Mouse (Mus musculus): ENCODE data around the gene Uqcc2. TPM values are rescaled to one million over a fixed set of nuclear protein-coding genes. Genes with fewer than 3 reads are reported as not detected.

The Uqcc2 gene
- total RNA-seq, 2 experiments from 2014 or later: 180 to 204 TPM

DNA sequence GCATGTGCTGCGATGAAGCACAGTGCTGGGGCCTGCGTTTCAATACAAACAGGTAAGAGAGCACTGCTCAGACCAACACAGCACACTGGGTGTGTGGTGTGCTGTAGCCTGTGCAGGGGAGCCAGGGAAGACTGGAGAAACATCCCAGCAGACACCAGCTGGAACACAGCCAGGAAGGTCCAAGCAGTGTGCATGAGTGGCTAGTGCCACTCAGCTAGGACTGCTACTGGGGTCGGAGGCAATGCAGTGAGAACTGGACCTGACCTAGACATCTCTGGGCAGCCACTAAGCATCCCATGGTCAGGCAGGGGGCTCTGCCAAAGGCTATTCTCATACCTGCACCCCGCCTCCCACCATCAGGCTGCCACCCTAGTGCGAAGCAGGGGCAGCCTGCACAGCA, 5.5 kb downstream of the Uqcc2 start:
- ATAC-seq (replicated peaks; ENCODE audit: low FRiP score, low TSS enrichment, poor library complexity, severe bottlenecking): no peak

- no peak for ATAC-seq (replicated peaks; ENCODE audit: low FRiP score, low TSS enrichment, poor library complexity, severe bottlenecking)
These were observed 6.7 kb downstream of the Uqcc2 start for GRCm38 (mm10) chr17:27126974-27127373.

DNA sequence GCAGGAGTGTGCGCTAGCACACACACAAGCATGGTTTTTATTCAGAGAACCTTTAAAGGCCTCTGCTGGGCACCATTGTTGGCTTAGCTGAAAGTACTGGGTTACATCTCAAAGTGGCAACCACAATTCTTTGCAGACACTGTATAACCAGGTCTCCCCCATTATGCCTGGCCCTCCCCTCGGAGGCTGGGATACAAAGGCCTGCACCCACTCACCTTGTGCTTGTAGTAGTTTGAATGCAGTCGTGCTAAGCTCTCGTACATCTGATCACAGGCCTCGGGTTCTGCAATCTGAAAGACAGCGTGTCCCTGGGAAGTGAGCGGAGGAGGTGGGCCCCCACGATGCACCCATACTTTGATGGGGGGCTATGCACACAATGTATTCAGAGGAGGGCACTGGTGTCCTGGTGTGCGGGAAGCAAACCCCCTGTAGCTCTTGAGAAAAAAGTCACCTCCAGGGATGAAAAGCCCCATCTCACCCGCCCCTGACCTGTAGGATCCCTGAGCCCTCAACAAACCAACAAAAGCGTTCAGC, 8.0 kb downstream of the Uqcc2 start:
- ATAC-seq (replicated peaks; ENCODE audit: low FRiP score, low TSS enrichment, poor library complexity, severe bottlenecking): no peak

DNA sequence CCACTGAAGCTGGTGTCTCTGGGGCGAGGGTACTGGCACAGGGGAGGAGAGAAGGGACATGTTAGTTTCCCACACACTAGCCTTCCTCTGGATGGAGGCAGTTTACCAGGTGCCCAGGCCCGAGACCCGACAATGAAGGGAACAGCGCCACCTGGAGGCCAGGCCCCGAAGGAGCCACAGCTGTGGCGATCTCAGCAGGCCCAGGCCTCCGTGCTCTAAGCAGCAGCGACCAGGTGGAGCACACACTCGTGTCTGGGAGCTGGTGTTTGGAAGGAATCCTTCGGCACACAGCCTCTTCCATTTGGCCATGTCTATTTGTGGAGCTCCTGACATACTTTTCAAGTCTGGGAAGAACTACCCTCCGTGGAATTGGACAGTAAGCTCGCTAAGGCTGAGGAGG, 8.5 kb downstream of the Uqcc2 start:
- ATAC-seq (replicated peaks; ENCODE audit: low FRiP score, low TSS enrichment, poor library complexity, severe bottlenecking): peak; percentile 63

- ATAC-seq (replicated peaks; ENCODE audit: low FRiP score, low TSS enrichment, poor library complexity, severe bottlenecking): no peak
These were observed 9.8 kb downstream of the Uqcc2 start for GRCm38 (mm10) chr17:27123813-27124375.

DNA sequence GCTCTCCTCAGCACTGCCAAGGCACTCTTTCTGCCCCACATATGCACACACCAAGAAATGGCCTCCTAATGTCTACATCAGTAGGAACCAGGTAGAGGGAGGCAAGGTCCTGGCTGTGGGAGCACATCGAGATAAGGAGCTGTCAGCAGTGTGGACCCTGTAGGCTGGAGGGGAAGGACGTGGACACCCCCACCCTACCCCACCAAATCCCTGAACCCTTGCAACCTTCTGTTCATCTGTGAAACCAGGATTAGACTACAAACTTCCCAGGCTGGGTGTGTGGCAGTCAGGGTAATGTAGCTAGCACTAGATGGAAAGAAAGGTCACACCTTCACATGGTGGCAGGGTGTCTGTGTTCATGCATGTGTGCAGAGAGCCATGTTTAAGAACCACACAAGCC, 10.6 kb downstream of the Uqcc2 start:
- no peak for ATAC-seq (replicated peaks; ENCODE audit: low FRiP score, low TSS enrichment, poor library complexity, severe bottlenecking)

DNA sequence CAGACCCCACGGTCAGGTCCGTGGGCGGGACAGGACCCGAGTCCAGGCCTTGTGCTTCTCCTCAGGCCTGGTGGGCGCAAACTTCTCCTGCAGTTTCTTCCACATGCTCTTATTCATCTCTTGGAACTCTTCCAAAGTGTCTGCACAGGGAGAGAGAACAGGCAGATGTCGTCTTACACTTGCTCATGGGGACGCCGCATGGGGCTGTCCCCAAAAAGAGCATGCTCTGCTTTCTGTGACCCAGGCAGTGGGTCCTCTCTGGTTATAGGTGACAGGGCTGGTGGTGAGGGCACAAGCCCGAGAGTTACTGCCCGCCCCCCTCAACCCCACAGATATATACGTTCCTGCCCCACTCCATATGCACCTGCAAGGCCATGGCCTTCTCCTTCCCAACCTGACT, 11.0 kb downstream of the Uqcc2 start:
- ATAC-seq (replicated peaks; ENCODE audit: low FRiP score, low TSS enrichment, poor library complexity, severe bottlenecking): no peak

DNA sequence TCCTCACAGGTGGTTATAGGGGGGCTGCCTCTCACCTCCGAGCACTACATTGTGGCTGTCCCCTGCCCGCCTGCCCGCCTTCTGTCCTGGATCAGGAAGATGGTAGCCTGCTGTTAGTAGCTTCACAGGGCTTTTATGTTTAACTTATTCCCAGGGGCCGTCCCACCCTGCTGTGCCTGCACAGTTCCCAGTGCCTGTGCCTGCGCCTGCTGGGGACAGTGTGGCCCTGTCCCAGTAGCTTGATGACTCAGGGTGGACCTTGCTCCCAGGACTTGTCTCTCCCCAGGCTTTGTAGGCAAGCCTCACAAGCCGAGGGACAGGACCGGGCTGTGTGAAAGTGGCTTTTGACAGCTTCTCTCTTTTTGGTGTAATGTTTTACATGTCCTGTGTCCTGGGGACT, 11.9 kb downstream of the Uqcc2 start:
- no peak for ATAC-seq (replicated peaks; ENCODE audit: low FRiP score, low TSS enrichment, poor library complexity, severe bottlenecking)

GRCm38 (mm10) chr17:27121266-27121665, 12.4 kb downstream of the Uqcc2 start:
- no peak for ATAC-seq (replicated peaks; ENCODE audit: low FRiP score, low TSS enrichment, poor library complexity, severe bottlenecking)

GRCm38 (mm10) chr17:27120561-27121024, 13.1 kb downstream of the Uqcc2 start:
- ATAC-seq (replicated peaks; ENCODE audit: low FRiP score, low TSS enrichment, poor library complexity, severe bottlenecking): no peak

GRCm38 (mm10) chr17:27119954-27120353, 13.8 kb downstream of the Uqcc2 start:
- ATAC-seq (replicated peaks; ENCODE audit: low FRiP score, low TSS enrichment, poor library complexity, severe bottlenecking): no peak

GRCm38 (mm10) chr17:27119540-27119895, 14.2 kb downstream of the Uqcc2 start:
- ATAC-seq (replicated peaks; ENCODE audit: low FRiP score, low TSS enrichment, poor library complexity, severe bottlenecking): no peak

DNA sequence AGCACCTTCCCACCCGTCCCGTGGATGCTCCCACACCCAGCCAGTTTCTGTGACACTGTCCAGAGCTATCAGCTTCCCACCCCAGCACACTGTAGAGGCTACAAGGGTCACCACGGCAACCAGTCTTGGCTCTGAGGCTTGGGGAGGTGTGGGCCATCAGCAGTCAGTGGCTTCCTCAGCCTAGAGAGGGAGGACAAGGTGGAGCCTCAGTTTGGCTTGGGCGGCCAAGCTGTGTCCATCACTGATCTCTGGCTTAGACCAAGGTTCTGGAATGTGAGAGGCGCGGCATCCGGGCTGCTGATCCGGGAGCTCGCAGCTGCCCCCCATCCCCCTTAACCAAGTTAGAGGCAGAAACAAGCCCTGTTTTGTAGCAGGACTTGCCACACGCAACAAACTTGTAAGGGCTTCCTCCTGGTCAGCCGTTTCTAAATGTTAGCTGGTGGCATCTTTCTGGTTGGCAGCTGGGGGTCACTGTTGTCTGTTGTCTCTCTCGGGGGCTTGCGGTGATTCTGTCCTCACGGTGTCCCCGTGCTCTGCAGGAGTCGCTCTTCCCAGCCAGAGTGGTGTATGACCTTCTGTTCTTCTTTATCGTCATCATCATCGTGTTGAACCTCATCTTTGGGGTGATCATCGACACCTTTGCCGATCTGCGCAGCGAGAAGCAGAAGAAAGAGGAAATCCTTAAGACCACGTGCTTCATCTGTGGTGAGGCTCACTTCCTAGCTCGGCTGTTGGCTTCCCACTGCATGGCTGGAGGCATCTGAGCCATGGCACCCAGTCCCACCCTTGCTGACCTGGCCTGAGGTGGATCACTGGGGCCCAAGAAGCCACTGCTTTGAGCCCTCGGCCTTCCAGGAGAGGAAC, 14.8 kb downstream of the Uqcc2 start:
- ATAC-seq (replicated peaks; ENCODE audit: low FRiP score, low TSS enrichment, poor library complexity, severe bottlenecking): no peak

DNA sequence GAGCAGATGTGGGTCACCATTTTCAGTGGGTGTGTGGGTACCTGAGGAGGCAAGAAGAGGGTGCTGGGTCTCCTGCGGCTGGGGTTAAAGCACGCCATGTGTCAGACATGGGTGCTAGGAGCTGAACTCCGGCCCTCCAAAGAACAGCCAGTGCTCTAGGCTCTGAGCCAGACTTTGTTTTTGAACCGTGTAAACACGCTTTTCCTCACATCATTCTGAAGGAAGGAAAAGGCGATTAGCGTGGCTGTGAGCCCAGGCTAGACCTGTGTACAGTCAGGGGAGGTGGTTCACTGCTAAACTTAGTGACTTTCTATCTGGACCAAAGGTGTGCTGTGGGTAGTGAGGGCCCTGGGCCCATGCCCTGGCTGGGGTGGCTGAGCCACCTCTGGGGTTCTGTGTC, 23.6 kb downstream of the Uqcc2 start:
- no peak for ATAC-seq (replicated peaks; ENCODE audit: low FRiP score, low TSS enrichment, poor library complexity, severe bottlenecking)

- no peak for ATAC-seq (replicated peaks; ENCODE audit: low FRiP score, low TSS enrichment, poor library complexity, severe bottlenecking)
These were observed 25.8 kb downstream of the Uqcc2 start for GRCm38 (mm10) chr17:27107936-27108335.

- 0 out of 2 replicates have a peak, but pooled peaks have one; percentile 7 for ATAC-seq (replicated peaks; ENCODE audit: low FRiP score, low TSS enrichment, poor library complexity, severe bottlenecking)
These were observed 27.0 kb downstream of the Uqcc2 start for GRCm38 (mm10) chr17:27106745-27107144.

DNA sequence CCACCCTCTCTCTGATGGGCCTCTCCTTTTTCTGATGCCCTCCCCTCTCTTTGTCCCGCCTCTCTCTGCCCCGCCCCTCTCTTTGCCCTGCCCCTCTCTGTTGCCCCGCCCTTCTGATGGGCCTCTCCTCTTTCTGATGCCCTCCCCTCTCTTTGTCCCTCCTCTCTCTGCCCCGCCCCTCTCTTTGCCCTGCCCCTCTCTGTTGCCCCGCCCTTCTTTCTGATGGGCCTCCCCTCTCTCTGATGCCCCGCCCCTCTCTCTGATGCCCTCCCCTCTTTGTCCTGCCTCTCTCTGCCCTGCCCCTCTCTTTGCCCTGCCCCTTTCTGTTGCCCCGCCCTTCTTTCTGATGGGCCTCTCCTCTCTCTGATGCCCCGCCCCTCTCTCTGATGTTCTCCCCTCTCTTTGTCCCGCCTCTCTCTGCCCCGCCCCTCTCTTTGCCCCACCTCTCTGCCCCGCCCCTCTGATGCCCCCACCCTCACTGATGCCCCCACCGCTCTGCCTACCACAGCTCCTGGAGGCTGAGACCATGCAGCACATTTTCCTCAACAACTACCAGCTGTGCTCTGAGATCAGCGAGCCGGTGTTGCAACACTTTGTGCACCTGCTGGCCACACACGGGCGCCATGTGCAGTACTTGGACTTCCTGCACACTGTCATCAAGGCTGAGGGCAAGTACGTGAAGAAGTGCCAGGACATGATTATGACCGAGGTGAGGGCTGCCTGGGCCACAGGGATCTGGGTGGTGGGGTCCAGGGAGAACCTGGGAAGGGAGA, 27.8 kb downstream of the Uqcc2 start:
- peak; percentile 27; the same call in 1 of the 2 replicates for ATAC-seq (replicated peaks; ENCODE audit: low FRiP score, low TSS enrichment, poor library complexity, severe bottlenecking)

DNA sequence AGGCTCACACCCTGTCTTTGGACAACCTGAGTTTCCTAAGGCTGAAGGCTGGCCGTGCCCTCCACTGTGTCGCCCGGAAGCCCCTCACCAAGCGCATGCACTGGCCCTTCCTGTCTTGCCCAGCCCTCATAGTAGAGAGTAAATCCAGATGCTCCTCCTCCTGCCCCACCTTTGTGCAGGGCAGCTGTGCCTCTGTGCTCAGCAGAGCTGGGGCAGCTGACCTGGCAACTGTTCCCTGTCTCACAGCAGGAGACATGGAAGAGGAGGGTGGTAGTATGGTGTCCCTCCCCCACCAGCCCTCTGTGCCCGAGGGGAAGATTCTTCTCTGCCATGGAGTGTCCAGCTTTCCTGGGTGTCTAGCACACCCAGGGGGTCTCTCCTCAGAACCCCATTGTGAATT, 32.0 kb downstream of the Uqcc2 start:
- ATAC-seq (replicated peaks; ENCODE audit: low FRiP score, low TSS enrichment, poor library complexity, severe bottlenecking): no peak

DNA sequence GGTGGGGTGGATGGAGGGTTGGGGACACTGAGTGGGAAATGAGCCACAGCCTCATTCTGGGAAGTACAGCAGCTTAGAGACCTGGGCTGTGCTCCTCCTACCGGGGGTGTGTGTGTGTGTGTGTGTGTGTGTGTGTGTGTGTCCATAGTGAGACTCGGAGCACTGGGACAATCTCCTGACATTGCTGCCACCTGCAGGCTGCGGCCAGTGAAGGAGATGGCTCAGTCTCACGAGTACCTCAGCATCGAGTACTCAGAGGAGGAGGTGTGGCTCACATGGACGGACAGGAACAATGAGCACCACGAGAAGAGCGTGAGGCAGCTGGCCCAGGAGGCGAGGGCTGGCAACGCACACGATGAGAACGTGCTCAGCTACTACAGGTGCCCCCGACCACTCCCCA, 38.0 kb downstream of the Uqcc2 start:
- no peak for ATAC-seq (replicated peaks; ENCODE audit: low FRiP score, low TSS enrichment, poor library complexity, severe bottlenecking)

DNA sequence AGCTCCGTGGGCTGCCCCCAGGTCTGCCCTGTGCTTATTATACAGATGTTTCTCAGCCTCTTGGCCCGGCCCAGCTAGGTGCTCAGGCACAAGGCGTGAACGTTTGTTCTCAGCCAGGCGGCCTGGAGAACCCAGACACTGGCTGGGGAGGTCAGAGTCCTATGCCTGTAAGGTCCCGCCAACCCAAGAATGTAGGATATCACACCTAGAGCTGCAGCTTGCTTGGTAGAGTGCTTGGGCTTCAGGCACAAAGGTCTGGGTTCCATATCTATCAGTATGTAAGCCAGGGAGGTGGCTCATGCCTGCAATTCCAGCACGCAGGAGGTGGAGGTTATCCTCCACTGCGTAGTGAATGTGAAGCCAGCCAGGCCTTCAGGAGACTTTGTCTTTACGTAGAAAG, 43.6 kb downstream of the Uqcc2 start:
- no peak for ATAC-seq (replicated peaks; ENCODE audit: low FRiP score, low TSS enrichment, poor library complexity, severe bottlenecking)
